8 mouse cellular contexts compared by ENCODE assay signal in genomic region chr6:91115158-91115557, GRCm38 (mm10). TPM values are rescaled to one million over a fixed set of nuclear protein-coding genes. Genes with fewer than 3 reads are reported as not detected.
A peak's percentile ranks its signal among the peaks of the same experiment; 100 is the strongest.
DNase-seq lines count a peak whose midpoint lies in the region; ATAC-seq and TF ChIP-seq lines count a peak whose summit lies in the region.

No protein-coding gene starts in this region.

- no peaks in the 10 kb centered on the region for H3K36me3 ChIP-seq in heart, embryonic 15.5 days
- H3K36me3 ChIP-seq in MEL (ENCODE audit: control insufficient read depth in 1 of 2, insufficient read depth in 2 of 2, low read length in 2 of 2): peaks cover 0 to 52% of the 10 kb centered on the region in 2 experiments; a peak in 2 of 4 replicates
- H3K36me3 ChIP-seq in hindbrain, embryonic 13.5 days: no peaks in the 10 kb centered on the region

- WGBS in heart, embryonic 15.5 days: 43% methylated on average over 1 of the region's 1 CpGs
- WGBS in hindbrain, embryonic 13.5 days: 8% methylated on average over 1 of the region's 1 CpGs

- peak overlapping the region; percentile 94; the same call in 1 of the 2 replicates for H3K4me2 ChIP-seq in heart, embryonic 15.5 days
- H3K4me2 ChIP-seq in hindbrain, embryonic 13.5 days: peak overlapping the region; percentile 79

- TF ChIP-seq EP300 in MEL (IDR thresholded peaks at IDR 0.05; ENCODE audit: low read depth in 1 of 2, low read length in 2 of 2): no peak

- peak overlapping the region; percentile 29; the same call in 1 of the 2 replicates for H3K27ac ChIP-seq in heart, embryonic 15.5 days
- H3K27ac ChIP-seq in MEL (ENCODE audit: control insufficient read depth, low read depth, low read length): peak overlapping the region; percentile 48
- no peak overlapping the region for H3K27ac ChIP-seq in hindbrain, embryonic 13.5 days

- no peak overlapping the region for H3K9ac ChIP-seq in heart, embryonic 15.5 days
- H3K9ac ChIP-seq in MEL (ENCODE audit: control insufficient read depth, low read depth, low read length, poor library complexity, severe bottlenecking): peak overlapping the region; percentile 98
- H3K9ac ChIP-seq in hindbrain, embryonic 13.5 days: no peak overlapping the region

- H3K4me1 ChIP-seq in heart, embryonic 15.5 days (replicated peaks): peaks cover 16% of the 10 kb centered on the region; the same call in 1 of the 2 replicates
- H3K4me1 ChIP-seq in MEL (ENCODE audit: control insufficient read depth in 1 of 2, insufficient read depth in 2 of 2, low read length in 2 of 2): peaks cover 32 to 44% of the 10 kb centered on the region in 2 experiments
- H3K4me1 ChIP-seq in hindbrain, embryonic 13.5 days (replicated peaks): peaks cover 37% of the 10 kb centered on the region

- peak overlapping the region; percentile 70; the same call in 1 of the 2 replicates for H3K4me3 ChIP-seq in heart, embryonic 15.5 days
- H3K4me3 ChIP-seq in MEL (ENCODE audit: control insufficient read depth in 1 of 2, insufficient read depth in 1 of 2, low read depth in 2 of 2, low read length in 2 of 2): peak overlapping the region; percentile 31 to 76
- H3K4me3 ChIP-seq in hindbrain, embryonic 13.5 days: no peak overlapping the region

- H3K79me2 ChIP-seq in MEL (ENCODE audit: control insufficient read depth, insufficient read depth, low read length, poor library complexity): peaks cover 50% of the 10 kb centered on the region

- H3K9me3 ChIP-seq in heart, embryonic 15.5 days (replicated peaks): no peaks in the 10 kb centered on the region
- no peaks in the 10 kb centered on the region for H3K9me3 ChIP-seq in MEL (replicated peaks; ENCODE audit: insufficient read depth, low read length)
- no peaks in the 10 kb centered on the region for H3K9me3 ChIP-seq in hindbrain, embryonic 13.5 days

- no peak for TF ChIP-seq CTCF in MEL (IDR thresholded peaks at IDR 0.05 in 2 of 3, conservative IDR thresholded peaks at IDR 0.05 in 1 of 3; ENCODE audit: control insufficient read depth in 1 of 3, insufficient read depth in 1 of 3, low read depth in 2 of 3, low read length in 3 of 3, poor library complexity in 1 of 3, severe bottlenecking in 1 of 3)

- no peak for ATAC-seq in heart, embryonic 15.5 days (replicated peaks; ENCODE audit: insufficient number of reproducible peaks, insufficient read depth, low FRiP score, low read depth)
- ATAC-seq in hindbrain, embryonic 13.5 days (ENCODE audit: low FRiP score): no peak
- ATAC-seq in monocyte, adult 5-6 weeks (replicated peaks; ENCODE audit: insufficient number of reproducible peaks, low FRiP score, low TSS enrichment, poor library complexity, severe bottlenecking): no peak

- no peak for DNase-seq in heart, postnatal 4 days
- DNase-seq in MEL (ENCODE audit: low read depth, low spot score): peak; percentile 46
- peak; percentile 55 for DNase-seq in lung, postnatal 36 days
- no peak for DNase-seq in urinary bladder, adult 18-20 months (ENCODE audit: low spot score in 2 of 2)
- DNase-seq in cerebellum, postnatal 10 days: no peak

- TF ChIP-seq POLR2A in MEL (IDR thresholded peaks at IDR 0.05; ENCODE audit: control insufficient read depth in 1 of 2, insufficient read depth in 1 of 2, low read depth in 1 of 2, low read length in 2 of 2, poor library complexity in 1 of 2): no peak

- no peak for TF ChIP-seq RAD21 in MEL (IDR thresholded peaks at IDR 0.05; ENCODE audit: low read depth, low read length)

- H3K27me3 ChIP-seq in heart, embryonic 15.5 days: no peaks in the 10 kb centered on the region
- H3K27me3 ChIP-seq in MEL (ENCODE audit: control insufficient read depth in 1 of 2, insufficient read depth in 2 of 2, low read length in 2 of 2): no peaks in the 10 kb centered on the region
- H3K27me3 ChIP-seq in hindbrain, embryonic 13.5 days: no peaks in the 10 kb centered on the region

TF ChIP-seq in MEL, 35 proteins besides CTCF, POLR2A, EP300 and RAD21:
- TF ChIP-seq MAFK (IDR thresholded peaks at IDR 0.05; ENCODE audit: borderline replicate concordance, low read depth, low read length) (no peak), USF1 (IDR thresholded peaks at IDR 0.05; ENCODE audit: low read depth, low read length) (no peak), RCOR1 (IDR thresholded peaks at IDR 0.05; ENCODE audit: low read depth, low read length) (no peak), SMC3 (IDR thresholded peaks at IDR 0.05; ENCODE audit: low read depth, low read length) (no peak), ZKSCAN1 (IDR thresholded peaks at IDR 0.05; ENCODE audit: low read depth, low read length) (no peak), MAX (IDR thresholded peaks at IDR 0.05; ENCODE audit: low read length) (no peak), GATA1 (IDR thresholded peaks at IDR 0.05; ENCODE audit: low read depth, low read length) (no peak), KAT2A (conservative IDR thresholded peaks at IDR 0.05; ENCODE audit: low read depth, low read length) (no peak), ELF1 (IDR thresholded peaks at IDR 0.05; ENCODE audit: low read depth, low read length) (no peak), ETS1 (IDR thresholded peaks at IDR 0.05; ENCODE audit: low read depth, low read length) (no peak), TCF12 (IDR thresholded peaks at IDR 0.05; ENCODE audit: low read depth, low read length) (no peak), TBP (IDR thresholded peaks at IDR 0.05; ENCODE audit: low read depth, low read length) (no peak), E2F4 (IDR thresholded peaks at IDR 0.05; ENCODE audit: borderline replicate concordance, low read depth, low read length) (no peak), ZC3H11A (IDR thresholded peaks at IDR 0.05; ENCODE audit: low read depth, low read length) (no peak), GABPA (IDR thresholded peaks at IDR 0.05; ENCODE audit: low read depth, low read length) (no peak)

RNA-seq across cellular contexts. Expression of gene Nup210, which starts 1.5 kb away (rescaled TPM):
- 6.2 and 12.0 TPM in 2 replicates for polyA plus RNA-seq in heart, embryonic 15.5 days (2015; fragmentation: Nextera tagmentation; extraction: Ambion mirVana)
- total RNA-seq in heart, postnatal 4 days (2021): 10 to 100 TPM; 13.1 to 15.4 TPM
- total RNA-seq in MEL (2012; rRNA removed): 46.3 and 56.7 TPM in 2 replicates
- 100 to 1,000 TPM in 1 of 2 experiments, 10 to 100 TPM in 1; 71.5 to 394 TPM for polyA plus RNA-seq in MEL (2012; ENCODE audit: insufficient read depth in 1 of 2, insufficient read length in 2 of 2, low read depth in 1 of 2, low replicate concordance in 2 of 2, missing spikeins in 1 of 2)
- 17.0 and 17.4 TPM in 2 replicates for polyA plus RNA-seq in hindbrain, embryonic 13.5 days (2015; fragmentation: Nextera tagmentation; extraction: Ambion mirVana)
- 73.6 to 178 TPM (median 77.9 TPM) in 3 replicates for total RNA-seq in monocyte, adult 5-6 weeks (2017)

RNA-seq across cellular contexts. Expression of gene Hdac11, which starts 41.3 kb away (rescaled TPM):
- polyA plus RNA-seq in heart, embryonic 15.5 days (2015; fragmentation: Nextera tagmentation; extraction: Ambion mirVana): 8.7 and 10.4 TPM in 2 replicates
- 10 to 100 TPM; 11.4 to 12.5 TPM for total RNA-seq in heart, postnatal 4 days (2021)
- total RNA-seq in MEL (2012; rRNA removed): 2.5 and 3.3 TPM in 2 replicates
- 1 to 10 TPM in 1 of 2 experiments, not detected in 1; 6.0 TPM for polyA plus RNA-seq in MEL (2012; ENCODE audit: insufficient read depth in 1 of 2, insufficient read length in 2 of 2, low read depth in 1 of 2, low replicate concordance in 2 of 2, missing spikeins in 1 of 2)
- polyA plus RNA-seq in hindbrain, embryonic 13.5 days (2015; fragmentation: Nextera tagmentation; extraction: Ambion mirVana): 33.6 and 34.2 TPM in 2 replicates
- 0.43 to 1.6 TPM (median 1.3 TPM) in 3 replicates for total RNA-seq in monocyte, adult 5-6 weeks (2017)

Comparison
In these comparisons a context has a peak if more than half of its experiments do, and no peak if none do; other contexts are left out.
1. DNase-seq: peak in MEL (single experiment) and lung, postnatal 36 days (single experiment); none in heart, postnatal 4 days (single experiment), urinary bladder, adult 18-20 months (0 of 2) and cerebellum, postnatal 10 days (0 of 2).